Mouse (Mus musculus) adrenal gland, postnatal 4 days (tissue): Measurements from ENCODE around the gene Ano7. TPM values are rescaled to one million over a fixed set of nuclear protein-coding genes. Genes with fewer than 3 reads are reported as not detected.
"Not testable (repeated sequence)": the region's sequence is repeated elsewhere in the genome, so short reads cannot be mapped to it uniquely, and the experiment has no call there.

ENCODE experiments used
- DNase-seq, 2 experiments: peaks; one replicate each; pipeline ENCODE4 v3.0.0; 2021 to 2022; ENCODE audit warnings: low spot score in 2 of 2, mixed read lengths in 2 of 2
- microRNA-seq: library from miRNA; unstranded; fragments of <30 nt; microRNA quantifications from one replicate; pipeline ENCODE4 v1.2.0, GENCODE M21; 2021
- total RNA-seq, 2 experiments: library from RNA; stranded (reverse); gene quantifications; 2 replicates each; pipeline ENCODE4 v1.2.3; 2021

Gene Ano7
- total RNA-seq, 2 experiments from 2014 or later, result not detected

GRCm38 (mm10) chr1:93445111-93445821 is 71.5 kb downstream of the Ano7 start:
- DNase-seq, result peak; percentile 63 to 70

GRCm38 (mm10) chr1:93445822-93446162 is 72.1 kb downstream of the Ano7 start:
- DNase-seq, result no peak

DNA sequence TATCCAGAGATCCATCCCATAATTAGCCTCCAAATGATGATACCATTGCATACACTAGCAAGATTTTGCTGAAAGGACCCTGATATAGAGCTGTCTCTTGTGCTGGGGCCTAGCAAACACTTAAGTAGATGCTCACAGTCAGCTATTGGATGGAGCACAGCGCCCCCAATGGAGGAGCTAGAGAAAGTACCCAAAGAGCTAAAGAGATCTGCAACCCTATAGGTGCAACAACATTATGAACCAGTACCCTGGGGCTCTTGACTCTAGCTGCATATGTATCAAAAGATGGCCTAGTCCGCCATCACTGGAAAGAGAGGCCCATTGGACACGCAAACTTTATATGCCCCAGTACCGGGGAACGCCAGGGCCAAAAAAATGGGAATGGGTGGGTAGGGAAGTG is 76.4 kb downstream of the Ano7 start:
- DNase-seq, result not testable (repeated sequence)

- DNase-seq, result no peak
Observed at GRCm38 (mm10) chr1:93453721-93454255, 80.1 kb downstream of the Ano7 start.

Small RNA genes lying within 50 kb of the gene (microRNA-seq; reads per million reads assigned to microRNA genes)
- gene Mir6345 (not detected), gene Mir6902 (not detected)

Other genes starting within 250 kb of the Ano7 start
- 10 to 100 TPM in 1 of 2 experiments, under 1 TPM in 1; 0.70 to 18.8 TPM for gene Agxt, start 238.7 kb upstream of the Ano7 start, total RNA-seq
- gene 2310007B03Rik, start 213.0 kb upstream of the Ano7 start, total RNA-seq, result under 1 TPM in 1 of 2 experiments, not detected in 1; 0.42 TPM
- gene Crocc2, start 205.2 kb upstream of the Ano7 start, total RNA-seq, result under 1 TPM; 0.31 TPM
- 10 to 100 TPM; 27.0 to 28.8 TPM for gene Sned1, start 138.1 kb upstream of the Ano7 start, total RNA-seq
- 10 to 100 TPM; 30.1 to 30.3 TPM for gene Mterf4, start 68.0 kb upstream of the Ano7 start, total RNA-seq
- gene Ppp1r7, start 31.1 kb upstream of the Ano7 start, total RNA-seq, result 10 to 100 TPM; 30.6 to 35.3 TPM
- gene Pask, start 30.4 kb upstream of the Ano7 start, total RNA-seq, result 10 to 100 TPM; 11.4 to 15.9 TPM
- 100 to 1,000 TPM; 306 to 308 TPM for gene Hdlbp, start 104.9 kb downstream of the Ano7 start, total RNA-seq
- 10 to 100 TPM; 19.3 to 22.9 TPM for gene Farp2, start 138.1 kb downstream of the Ano7 start, total RNA-seq